In genomic region chr8:123759933-123760332, GRCm38 (mm10) we compare ENCODE assay signal across 9 mouse cellular contexts. TPM values are rescaled to one million over a fixed set of nuclear protein-coding genes. Genes with fewer than 3 reads are reported as not detected.
A peak's percentile ranks its signal among the peaks of the same experiment; 100 is the strongest.
DNase-seq lines count a peak whose midpoint lies in the region; ATAC-seq lines count a peak whose summit lies in the region.
"Had no signal": no experiment of that assay in that cellular context is flagged by ENCODE, and none has a peak within 500 bp of the region (broad histone marks: within the 10 kb centered on the region; RNA-seq: fewer than 3 reads in every experiment).

No protein-coding gene starts in this region.

- no peaks in the 10 kb centered on the region for H3K9me3 ChIP-seq in hindbrain, embryonic 12.5 days (replicated peaks)
- H3K9me3 ChIP-seq in midbrain, embryonic 12.5 days: no peaks in the 10 kb centered on the region

- H3K4me1 ChIP-seq in hindbrain, embryonic 12.5 days: peaks cover 23% of the 10 kb centered on the region
- H3K4me1 ChIP-seq in midbrain, embryonic 12.5 days: peaks cover 27% of the 10 kb centered on the region

- peak; percentile 53 to 57 for DNase-seq in cerebellum, postnatal 10 days
- no peak for DNase-seq in cerebellum, postnatal 4 days (ENCODE audit: low spot score in 2 of 2)
- peak; percentile 53 for DNase-seq in brain, adult 2 months (ENCODE audit: low read depth, low spot score)
- no peak for DNase-seq in layer of hippocampus, postnatal 25 days (ENCODE audit: extremely low spot score in 1 of 2, low spot score in 1 of 2)
- no peak for DNase-seq in natural killer cell, adult 2 months (ENCODE audit: low spot score in 2 of 2)
- no peak for DNase-seq in layer of hippocampus, adult 11-12 months (ENCODE audit: low spot score)
- DNase-seq: kidney, adult 11 months had no signal

- no peaks in the 10 kb centered on the region for H3K27me3 ChIP-seq in hindbrain, embryonic 12.5 days
- peaks cover 13% of the 10 kb centered on the region; the same call in 1 of the 2 replicates for H3K27me3 ChIP-seq in midbrain, embryonic 12.5 days

- WGBS in hindbrain, embryonic 12.5 days: 8% methylated on average over 10 of the region's 10 CpGs
- 3% methylated on average over 10 of the region's 10 CpGs for WGBS in midbrain, embryonic 12.5 days

- ATAC-seq in hindbrain, embryonic 12.5 days (ENCODE audit: low FRiP score): peak; percentile 84
- ATAC-seq in midbrain, embryonic 12.5 days (ENCODE audit: low FRiP score, low read depth): peak; percentile 93

- peak overlapping the region; percentile 48 for H3K4me2 ChIP-seq in hindbrain, embryonic 12.5 days (replicated peaks)
- H3K4me2 ChIP-seq in midbrain, embryonic 12.5 days (replicated peaks): peak overlapping the region; percentile 54

- no peak overlapping the region for H3K4me3 ChIP-seq in hindbrain, embryonic 12.5 days
- H3K4me3 ChIP-seq in midbrain, embryonic 12.5 days: peak overlapping the region; percentile 29

- H3K36me3 ChIP-seq in hindbrain, embryonic 12.5 days: no peaks in the 10 kb centered on the region
- no peaks in the 10 kb centered on the region for H3K36me3 ChIP-seq in midbrain, embryonic 12.5 days

- H3K27ac ChIP-seq in hindbrain, embryonic 12.5 days: no peak overlapping the region
- 0 out of 2 replicates have a peak overlapping the region, but pooled peaks have one; percentile 15 for H3K27ac ChIP-seq in midbrain, embryonic 12.5 days (replicated peaks)

- H3K9ac ChIP-seq in hindbrain, embryonic 12.5 days: 0 out of 2 replicates have a peak overlapping the region, but pooled peaks have one; percentile 13
- H3K9ac ChIP-seq in midbrain, embryonic 12.5 days (replicated peaks): peak overlapping the region; percentile 37; the same call in 1 of the 2 replicates

RNA-seq across cellular contexts. Expression of gene Rab4a, which starts 45.9 kb away (rescaled TPM):
- polyA plus RNA-seq in hindbrain, embryonic 12.5 days (2016; fragmentation: Nextera tagmentation; extraction: Ambion mirVana): 61.0 and 61.2 TPM in 2 replicates
- polyA plus RNA-seq in midbrain, embryonic 12.5 days (2016; fragmentation: Nextera tagmentation; extraction: Ambion mirVana): 55.3 and 57.8 TPM in 2 replicates
- 10 to 100 TPM; 42.9 to 44.9 TPM for total RNA-seq in layer of hippocampus, postnatal 25 days (2021)

Comparison
In these comparisons a context has a peak if more than half of its experiments do, and no peak if none do; other contexts are left out.
1. DNase-seq: peak in cerebellum, postnatal 10 days (2 of 2) and brain, adult 2 months (single experiment); none in cerebellum, postnatal 4 days (0 of 2), layer of hippocampus, postnatal 25 days (0 of 2), natural killer cell, adult 2 months (0 of 2) and layer of hippocampus, adult 11-12 months (single experiment).